In the genomic region with DNA sequence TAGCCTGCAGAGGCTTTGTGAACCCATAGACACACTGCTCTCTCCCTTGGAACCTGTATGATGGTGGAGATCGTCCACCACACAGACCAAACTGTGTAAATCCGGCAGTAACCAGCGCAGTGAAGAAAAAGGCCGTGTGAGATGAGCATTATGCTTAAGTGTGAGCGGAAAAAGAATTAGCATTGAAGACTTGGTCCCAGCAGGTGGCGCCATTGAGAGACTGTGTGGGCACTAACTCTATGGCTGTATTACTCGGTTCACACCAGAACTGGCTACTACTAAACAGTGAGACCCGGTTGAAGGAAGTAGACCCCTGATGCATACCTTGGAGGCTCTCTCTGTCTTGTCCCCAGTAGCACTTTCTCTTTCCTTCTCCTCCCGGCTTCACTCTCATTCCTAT, we compare ENCODE assay signal across 10 mouse cellular contexts.
DNase-seq lines count a peak whose midpoint lies in the region; ATAC-seq and TF ChIP-seq lines count a peak whose summit lies in the region.
"Had no signal": no experiment of that assay in that cellular context is flagged by ENCODE, and none has a peak within 500 bp of the region (broad histone marks: within the 10 kb centered on the region; RNA-seq: fewer than 3 reads in every experiment).

No protein-coding gene starts in this region.

- TF ChIP-seq CTCF in kidney, postnatal 0 days (IDR thresholded peaks at IDR 0.05; ENCODE audit: low read depth): peak; percentile 56
- TF ChIP-seq CTCF in G1E (IDR thresholded peaks at IDR 0.05; ENCODE audit: low read depth, low read length): 0 out of 2 replicates have a peak, but pooled peaks have one; percentile 15

- H3K36me3 ChIP-seq in kidney, postnatal 0 days (ENCODE audit: insufficient read depth, low read length): no peaks in the 10 kb centered on the region
- H3K36me3 ChIP-seq in G1E (replicated peaks): no peaks in the 10 kb centered on the region
- no peaks in the 10 kb centered on the region for H3K36me3 ChIP-seq in forebrain, embryonic 15.5 days

- H3K27me3 ChIP-seq in kidney, postnatal 0 days (ENCODE audit: insufficient read depth, low read length): no peaks in the 10 kb centered on the region
- H3K27me3 ChIP-seq in G1E (ENCODE audit: insufficient read depth, low read length): no peaks in the 10 kb centered on the region
- no peaks in the 10 kb centered on the region for H3K27me3 ChIP-seq in forebrain, embryonic 15.5 days

- H3K4me1 ChIP-seq in kidney, postnatal 0 days (replicated peaks; ENCODE audit: insufficient read depth, low read length): no peaks in the 10 kb centered on the region
- H3K4me1 ChIP-seq in G1E (ENCODE audit: insufficient read depth, low read depth, low read length): no peaks in the 10 kb centered on the region
- H3K4me1 ChIP-seq in forebrain, embryonic 15.5 days: 0 out of 2 replicates have a peak, but pooled peaks cover 5% of the 10 kb centered on the region

- no peaks in the 10 kb centered on the region for H3K9me3 ChIP-seq in kidney, postnatal 0 days (replicated peaks; ENCODE audit: low read length)
- 0 out of 2 replicates have a peak, but pooled peaks cover 2% of the 10 kb centered on the region for H3K9me3 ChIP-seq in G1E (replicated peaks)
- no peaks in the 10 kb centered on the region for H3K9me3 ChIP-seq in forebrain, embryonic 15.5 days

- H3K9ac ChIP-seq in kidney, postnatal 0 days (ENCODE audit: low read depth, low read length): no peak overlapping the region
- H3K9ac ChIP-seq in forebrain, embryonic 15.5 days (replicated peaks): no peak overlapping the region

- H3K4me2 ChIP-seq in kidney, postnatal 0 days (ENCODE audit: low read length): no peak overlapping the region
- no peak overlapping the region for H3K4me2 ChIP-seq in forebrain, embryonic 15.5 days (replicated peaks)

- ATAC-seq in kidney, postnatal 0 days (replicated peaks; ENCODE audit: low FRiP score, low read depth): no peak
- no peak for ATAC-seq in G1E (ENCODE audit: extremely low read depth, insufficient number of reproducible peaks, low FRiP score, poor library complexity, severe bottlenecking)
- ATAC-seq in forebrain, embryonic 15.5 days (replicated peaks): 0 out of 2 replicates have a peak, but pooled peaks have one; percentile 12
- ATAC-seq in activated CD4-positive, CD25-positive, alpha-beta regulatory T cell, adult 4 months: no peak

- peak; percentile 46 for DNase-seq in kidney, postnatal 0 days (ENCODE audit: low spot score)
- no peak for DNase-seq in kidney, adult 9 months
- DNase-seq in A20 (ENCODE audit: low read depth, low spot score): peak; percentile 52
- DNase-seq in G1E (ENCODE audit: low spot score): peak; percentile 7
- DNase-seq in urinary bladder, adult 18-20 months (ENCODE audit: low spot score in 2 of 2): no peak
- DNase-seq in thymus, adult 18-20 months: no peak
- DNase-seq: kidney, adult 11 months; right cerebral cortex, postnatal 4 days had no signal

- 62% methylated on average over 9 of the region's 9 CpGs for WGBS in kidney, postnatal 0 days
- 61% methylated on average over 9 of the region's 9 CpGs for WGBS in forebrain, embryonic 15.5 days

- H3K4me3 ChIP-seq in kidney, postnatal 0 days (replicated peaks; ENCODE audit: low read depth, low read length): no peak overlapping the region
- H3K4me3 ChIP-seq in G1E (ENCODE audit: low read depth, low read length): no peak overlapping the region
- no peak overlapping the region for H3K4me3 ChIP-seq in forebrain, embryonic 15.5 days

- no peak overlapping the region for H3K27ac ChIP-seq in kidney, postnatal 0 days
- H3K27ac ChIP-seq in forebrain, embryonic 15.5 days (replicated peaks): no peak overlapping the region

Comparison
In these comparisons a context has a peak if more than half of its experiments do, and no peak if none do; other contexts are left out.
1. DNase-seq: peak in kidney, postnatal 0 days (single experiment), A20 (single experiment) and G1E (single experiment); none in kidney, adult 9 months (single experiment), urinary bladder, adult 18-20 months (0 of 2) and thymus, adult 18-20 months (0 of 2).